Comparison of ENCODE assay signal across 8 mouse cellular contexts in genomic region chr14:47473891-47474290, GRCm38 (mm10). TPM values are rescaled to one million over a fixed set of nuclear protein-coding genes. Genes with fewer than 3 reads are reported as not detected.
DNase-seq lines count a peak whose midpoint lies in the region; ATAC-seq and TF ChIP-seq lines count a peak whose summit lies in the region.

No protein-coding gene starts in this region.

- peak overlapping the region; percentile 96 for H3K4me3 ChIP-seq in heart, embryonic 11.5 days (ENCODE audit: low read depth, low read length)
- H3K4me3 ChIP-seq in MEL (ENCODE audit: control insufficient read depth in 1 of 2, insufficient read depth in 1 of 2, low read depth in 2 of 2, low read length in 2 of 2): peak overlapping the region in 1 of 2 experiments; percentile 59; a peak in 2 of 4 replicates
- H3K4me3 ChIP-seq in intestine, embryonic 14.5 days (ENCODE audit: low read depth, low read length): no peak overlapping the region
- peak overlapping the region; percentile 91; the same call in 1 of the 2 replicates for H3K4me3 ChIP-seq in midbrain, embryonic 13.5 days (replicated peaks)

- H3K27ac ChIP-seq in heart, embryonic 11.5 days (ENCODE audit: low read depth, low read length): no peak overlapping the region
- no peak overlapping the region for H3K27ac ChIP-seq in MEL (ENCODE audit: control insufficient read depth, low read depth, low read length)
- no peak overlapping the region for H3K27ac ChIP-seq in intestine, embryonic 14.5 days (ENCODE audit: low read depth)
- no peak overlapping the region for H3K27ac ChIP-seq in midbrain, embryonic 13.5 days

- TF ChIP-seq EP300 in MEL (IDR thresholded peaks at IDR 0.05; ENCODE audit: low read depth in 1 of 2, low read length in 2 of 2): no peak

- no peaks in the 10 kb centered on the region for H3K9me3 ChIP-seq in heart, embryonic 11.5 days (replicated peaks; ENCODE audit: control insufficient read depth, low read length)
- no peaks in the 10 kb centered on the region for H3K9me3 ChIP-seq in MEL (replicated peaks; ENCODE audit: insufficient read depth, low read length)
- no peaks in the 10 kb centered on the region for H3K9me3 ChIP-seq in intestine, embryonic 14.5 days (ENCODE audit: control insufficient read depth, low read length)
- no peaks in the 10 kb centered on the region for H3K9me3 ChIP-seq in midbrain, embryonic 13.5 days

- no peaks in the 10 kb centered on the region for H3K27me3 ChIP-seq in heart, embryonic 11.5 days (ENCODE audit: control insufficient read depth, insufficient read depth, low read length)
- peaks cover 0 to 1% of the 10 kb centered on the region in 2 experiments; a peak in 1 of 4 replicates for H3K27me3 ChIP-seq in MEL (ENCODE audit: control insufficient read depth in 1 of 2, insufficient read depth in 2 of 2, low read length in 2 of 2)
- no peaks in the 10 kb centered on the region for H3K27me3 ChIP-seq in intestine, embryonic 14.5 days (replicated peaks; ENCODE audit: control insufficient read depth, insufficient read depth, low read length)
- no peaks in the 10 kb centered on the region for H3K27me3 ChIP-seq in midbrain, embryonic 13.5 days

- no peak for ATAC-seq in heart, embryonic 11.5 days (replicated peaks; ENCODE audit: insufficient number of reproducible peaks, low FRiP score, low TSS enrichment)
- ATAC-seq in intestine, embryonic 14.5 days (replicated peaks; ENCODE audit: low FRiP score, low TSS enrichment, low read depth): 0 out of 2 replicates have a peak, but pooled peaks have one; percentile 25
- ATAC-seq in midbrain, embryonic 13.5 days: no peak

- TF ChIP-seq POLR2A in MEL (IDR thresholded peaks at IDR 0.05; ENCODE audit: control insufficient read depth in 1 of 2, insufficient read depth in 1 of 2, low read depth in 1 of 2, low read length in 2 of 2, poor library complexity in 1 of 2): no peak

- H3K36me3 ChIP-seq in heart, embryonic 11.5 days (ENCODE audit: control insufficient read depth, insufficient read depth, low read length): no peaks in the 10 kb centered on the region
- H3K36me3 ChIP-seq in MEL (ENCODE audit: control insufficient read depth in 1 of 2, insufficient read depth in 2 of 2, low read length in 2 of 2): peaks cover 0 to 7% of the 10 kb centered on the region in 2 experiments; a peak in 2 of 4 replicates
- H3K36me3 ChIP-seq in intestine, embryonic 14.5 days (ENCODE audit: control insufficient read depth, insufficient read depth, low read length): no peaks in the 10 kb centered on the region
- no peaks in the 10 kb centered on the region; the same call in 1 of the 2 replicates for H3K36me3 ChIP-seq in midbrain, embryonic 13.5 days

- TF ChIP-seq CTCF in MEL (IDR thresholded peaks at IDR 0.05 in 2 of 3, conservative IDR thresholded peaks at IDR 0.05 in 1 of 3; ENCODE audit: control insufficient read depth in 1 of 3, insufficient read depth in 1 of 3, low read depth in 2 of 3, low read length in 3 of 3, poor library complexity in 1 of 3, severe bottlenecking in 1 of 3): no peak

- peak overlapping the region; percentile 96; the same call in 1 of the 2 replicates for H3K9ac ChIP-seq in heart, embryonic 11.5 days (ENCODE audit: low read depth, low read length)
- peak overlapping the region; percentile 83 for H3K9ac ChIP-seq in MEL (ENCODE audit: control insufficient read depth, low read depth, low read length, poor library complexity, severe bottlenecking)
- no peak overlapping the region for H3K9ac ChIP-seq in intestine, embryonic 14.5 days (ENCODE audit: low read length)
- no peak overlapping the region for H3K9ac ChIP-seq in midbrain, embryonic 13.5 days (replicated peaks)

- no peak for DNase-seq in heart, adult 8-10 months (ENCODE audit: low spot score)
- DNase-seq in MEL (ENCODE audit: low read depth, low spot score): no peak
- DNase-seq in intestine, embryonic 14.5 days (ENCODE audit: low spot score): peak; percentile 55
- DNase-seq in thymus, postnatal 14 days: no peak
- no peak for DNase-seq in layer of hippocampus, adult 11-12 months (ENCODE audit: low spot score)
- no peak for DNase-seq in right cerebral cortex, adult 18-20 months

- peaks cover 10% of the 10 kb centered on the region for H3K4me1 ChIP-seq in heart, embryonic 11.5 days (ENCODE audit: control insufficient read depth, insufficient read depth, low read length)
- H3K4me1 ChIP-seq in MEL (ENCODE audit: control insufficient read depth in 1 of 2, insufficient read depth in 2 of 2, low read length in 2 of 2): peaks cover 3 to 13% of the 10 kb centered on the region in 2 experiments; a peak in 3 of 4 replicates
- 0 out of 2 replicates have a peak, but pooled peaks cover 9% of the 10 kb centered on the region for H3K4me1 ChIP-seq in intestine, embryonic 14.5 days (replicated peaks; ENCODE audit: control insufficient read depth, insufficient read depth, low read length)
- H3K4me1 ChIP-seq in midbrain, embryonic 13.5 days (replicated peaks): peaks cover 18% of the 10 kb centered on the region

- H3K79me2 ChIP-seq in MEL (ENCODE audit: control insufficient read depth, insufficient read depth, low read length, poor library complexity): peaks cover 18% of the 10 kb centered on the region

- no peak for TF ChIP-seq RAD21 in MEL (IDR thresholded peaks at IDR 0.05; ENCODE audit: low read depth, low read length)

- peak overlapping the region; percentile 71 for H3K4me2 ChIP-seq in heart, embryonic 11.5 days
- H3K4me2 ChIP-seq in intestine, embryonic 14.5 days (ENCODE audit: low read length): peak overlapping the region; percentile 72
- H3K4me2 ChIP-seq in midbrain, embryonic 13.5 days (replicated peaks): peak overlapping the region; percentile 72; the same call in 1 of the 2 replicates

- WGBS in heart, embryonic 11.5 days (ENCODE audit: insufficient replicate concordance): 83% methylated on average over 9 of the region's 9 CpGs
- 65% methylated on average over 9 of the region's 9 CpGs for WGBS in intestine, embryonic 14.5 days
- 84% methylated on average over 9 of the region's 9 CpGs for WGBS in midbrain, embryonic 13.5 days

TF ChIP-seq in MEL, 35 proteins besides CTCF, POLR2A, EP300 and RAD21:
- TF ChIP-seq TAL1 (IDR thresholded peaks at IDR 0.05; ENCODE audit: low read length): no peak
- TF ChIP-seq CHD2 (IDR thresholded peaks at IDR 0.05; ENCODE audit: low read length): no peak
- TF ChIP-seq UBTF (IDR thresholded peaks at IDR 0.05; ENCODE audit: borderline replicate concordance, insufficient read depth, low read depth, low read length): no peak
- no peak for TF ChIP-seq NRF1 (IDR thresholded peaks at IDR 0.05; ENCODE audit: insufficient read depth, low read depth, low read length, poor library complexity, severe bottlenecking)
- no peak for TF ChIP-seq USF1 (IDR thresholded peaks at IDR 0.05; ENCODE audit: low read depth, low read length)
- no peak for TF ChIP-seq RCOR1 (IDR thresholded peaks at IDR 0.05; ENCODE audit: low read depth, low read length)
- no peak for TF ChIP-seq POLR2AphosphoS5 (IDR thresholded peaks at IDR 0.05; ENCODE audit: borderline replicate concordance, low read depth, low read length)
- no peak for TF ChIP-seq TCF12 (IDR thresholded peaks at IDR 0.05; ENCODE audit: low read depth, low read length)

RNA-seq across cellular contexts. Expression of gene Fbxo34, which starts 23.7 kb away (rescaled TPM):
- polyA plus RNA-seq in heart, embryonic 11.5 days (2014; fragmentation: Nextera tagmentation; extraction: Ambion mirVana): 24.8 and 27.2 TPM in 2 replicates
- 10 to 100 TPM in 3 of 4 experiments, 1 to 10 TPM in 1; 9.4 to 12.1 (median 11.6) TPM for total RNA-seq in heart, adult 8-10 months (2022)
- 14.8 and 17.2 TPM in 2 replicates for total RNA-seq in MEL (2012; rRNA removed)
- 10 to 100 TPM in 1 of 2 experiments, not detected in 1; 29.5 TPM for polyA plus RNA-seq in MEL (2012; ENCODE audit: insufficient read depth in 1 of 2, insufficient read length in 2 of 2, low read depth in 1 of 2, low replicate concordance in 2 of 2, missing spikeins in 1 of 2)
- 24.3 and 27.8 TPM in 2 replicates for polyA plus RNA-seq in intestine, embryonic 14.5 days (2014; fragmentation: Nextera tagmentation; extraction: Ambion mirVana)
- 24.9 and 26.6 TPM in 2 replicates for polyA plus RNA-seq in midbrain, embryonic 13.5 days (2015; fragmentation: Nextera tagmentation; extraction: Ambion mirVana)

RNA-seq across cellular contexts. Expression of gene Dlgap5, which starts 55.7 kb away (rescaled TPM):
- 47.8 and 47.9 TPM in 2 replicates for polyA plus RNA-seq in heart, embryonic 11.5 days (2014; fragmentation: Nextera tagmentation; extraction: Ambion mirVana)
- total RNA-seq in heart, adult 8-10 months (2022): under 1 TPM in 3 of 4 experiments, not detected in 1; 0.60 to 0.75 (median 0.63) TPM
- total RNA-seq in MEL (2012; rRNA removed): 45.0 and 52.0 TPM in 2 replicates
- polyA plus RNA-seq in MEL (2012; ENCODE audit: insufficient read depth in 1 of 2, insufficient read length in 2 of 2, low read depth in 1 of 2, low replicate concordance in 2 of 2, missing spikeins in 1 of 2): 10 to 100 TPM; 62.4 to 71.2 TPM
- 39.5 and 49.9 TPM in 2 replicates for polyA plus RNA-seq in intestine, embryonic 14.5 days (2014; fragmentation: Nextera tagmentation; extraction: Ambion mirVana)
- polyA plus RNA-seq in midbrain, embryonic 13.5 days (2015; fragmentation: Nextera tagmentation; extraction: Ambion mirVana): 20.1 and 21.1 TPM in 2 replicates

Comparison
In these comparisons a context has a peak if more than half of its experiments do, and no peak if none do; other contexts are left out.
1. H3K9ac ChIP-seq: peak in heart, embryonic 11.5 days (single experiment) and MEL (single experiment); none in intestine, embryonic 14.5 days (single experiment) and midbrain, embryonic 13.5 days (single experiment).
2. Peak in every context shown above with its lines, with median percentiles within 50 percentile points of each other: H3K4me2 ChIP-seq.